Mouse (Mus musculus) hindbrain, embryonic 16.5 days (tissue): ENCODE measurements around the gene Ttc38. TPM values are rescaled to one million over a fixed set of nuclear protein-coding genes. Genes with fewer than 3 reads are reported as not detected.

Experiments
- ATAC-seq: fragments of 200-750 bp; cut with Nextera tagmentation; 2 replicates; pipeline ENCODE4 v1.8.0; 2017; ENCODE audit warnings: moderate TSS enrichment, moderate library complexity
- H3K27ac ChIP-seq: fragments of 300-500 bp; sonication (generic); 2 replicates; pipeline ENCODE4 v1.5.1; 2014; ENCODE audit warnings: low read depth, mild to moderate bottlenecking, control low read depth, low read length, moderate library complexity
- H3K27me3 ChIP-seq: fragments of 300-500 bp; sonication (generic); replicated peaks from 2 replicates; pipeline ENCODE4 v1.6.1; 2014; ENCODE audit warnings: low read length; ENCODE audit not compliant: control insufficient read depth, insufficient read depth
- H3K36me3 ChIP-seq: fragments of 300-500 bp; sonication (generic); 2 replicates; pipeline ENCODE4 v1.6.1; 2014; ENCODE audit warnings: mild to moderate bottlenecking, low read length, moderate library complexity, mixed read lengths; ENCODE audit not compliant: control insufficient read depth, insufficient read depth
- H3K4me1 ChIP-seq: fragments of 300-500 bp; sonication (generic); 2 replicates; pipeline ENCODE4 v1.6.1; 2014; ENCODE audit warnings: low read depth, low read length; ENCODE audit not compliant: control insufficient read depth, insufficient read depth
- H3K4me2 ChIP-seq: fragments of 300-500 bp; sonication (generic); 2 replicates; pipeline ENCODE4 v1.6.1; 2014; ENCODE audit warnings: mild to moderate bottlenecking, low read length, control low read depth, moderate library complexity
- H3K4me3 ChIP-seq: fragments of 300-500 bp; sonication (generic); 2 replicates; pipeline ENCODE4 v1.5.1; 2014; ENCODE audit warnings: mild to moderate bottlenecking, low read length, control low read depth, moderate library complexity
- H3K9ac ChIP-seq: fragments of 300-500 bp; sonication (generic); 2 replicates; pipeline ENCODE4 v1.6.1; 2014; ENCODE audit warnings: low read depth, mild to moderate bottlenecking, control low read depth, low read length, moderate library complexity
- H3K9me3 ChIP-seq: fragments of 300-500 bp; sonication (generic); 2 replicates; pipeline ENCODE4 v1.6.1; 2014; ENCODE audit warnings: mild to moderate bottlenecking, low read length, moderate library complexity; ENCODE audit not compliant: control insufficient read depth
- WGBS: fragments of 180-500 bp; shearing (Covaris S2); extraction: QIAGEN DNeasy Blood & Tissue Kit; methylation state at CpG from one replicate; pipeline ENCODE4 v1.1.7; 2014; 5-methylcytosine and 5-hydroxymethylcytosine counted together
- polyA plus RNA-seq: library from polyadenylated mRNA; unstranded; fragments of >200 nt; fragmentation: Nextera tagmentation; extraction: Ambion mirVana; gene quantifications from 2 replicates; pipeline ENCODE4 v1.2.1, GENCODE M21; 2015

Ttc38 gene
- polyA plus RNA-seq, 1 experiment from 2014 or later, result 3.2 TPM

DNA sequence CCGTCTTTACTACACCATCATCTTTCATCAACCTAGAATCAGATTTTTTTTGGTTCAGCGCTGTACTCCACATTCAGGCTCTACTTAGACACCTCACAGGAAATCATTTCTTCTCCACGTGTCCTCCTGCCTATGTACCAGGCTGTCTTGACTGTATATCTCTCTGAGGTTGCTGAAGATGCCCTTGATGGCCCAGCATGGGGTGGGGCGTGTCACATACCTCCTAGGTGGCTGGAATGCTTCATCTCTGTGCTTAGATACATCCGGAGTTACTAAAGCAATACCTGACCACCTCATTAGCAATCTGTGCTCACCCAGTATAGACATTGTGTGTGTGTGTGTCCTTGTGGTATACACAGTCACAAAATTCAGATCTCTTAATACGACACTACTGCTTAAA, 36.6 kb upstream of the Ttc38 start:
- no peak overlapping the region for H3K27ac ChIP-seq
- no peaks in the 10 kb centered on the region for H3K9me3 ChIP-seq
- ATAC-seq, result no peak
- no peak overlapping the region for H3K4me3 ChIP-seq
- H3K36me3 ChIP-seq, result no peaks in the 10 kb centered on the region
- H3K27me3 ChIP-seq, result no peaks in the 10 kb centered on the region; the same call in 1 of the 2 replicates
- H3K4me2 ChIP-seq, result no peak overlapping the region
- H3K4me1 ChIP-seq, result no peaks in the 10 kb centered on the region
- WGBS, result 86% methylated on average over 6 of the region's 6 CpGs
- H3K9ac ChIP-seq, result no peak overlapping the region

GRCm38 (mm10) chr15:85798676-85799075, 33.4 kb upstream of the Ttc38 start:
- Histone ChIP-seq H3K4me3 (no peak overlapping the region), H3K27ac (no peak overlapping the region), H3K9ac (no peak overlapping the region), H3K4me1 (no peaks in the 10 kb centered on the region), H3K27me3 (no peaks in the 10 kb centered on the region), H3K36me3 (no peaks in the 10 kb centered on the region), H3K9me3 (no peaks in the 10 kb centered on the region), H3K4me2 (no peak overlapping the region)
- 88% methylated on average over 8 of the region's 8 CpGs for WGBS
- no peak for ATAC-seq

DNA sequence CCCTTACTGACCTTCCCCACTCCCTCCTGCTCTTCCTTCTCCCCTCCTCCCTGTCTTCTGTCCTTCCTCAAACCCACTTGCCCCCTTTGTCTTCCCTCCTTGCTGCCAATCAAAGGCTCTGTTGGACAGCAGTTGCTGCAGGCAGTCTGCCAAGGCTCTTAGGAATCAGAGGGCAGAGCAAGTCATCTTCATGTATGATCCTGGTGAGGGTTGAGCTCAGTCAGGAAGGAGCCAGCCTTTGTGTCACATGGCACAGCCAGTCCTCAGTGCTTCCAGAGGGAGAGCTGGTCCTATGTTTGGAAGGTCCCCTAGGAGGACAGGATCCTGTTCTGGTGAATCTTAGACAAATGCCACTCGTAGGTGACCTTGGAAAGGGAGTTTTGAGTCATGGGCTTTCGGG, 29.2 kb upstream of the Ttc38 start:
- H3K9ac ChIP-seq, result no peak overlapping the region
- 86% methylated on average over 2 of the region's 2 CpGs for whole genome bisulfite sequencing
- no peak overlapping the region for H3K4me2 ChIP-seq
- ATAC-seq, result no peak
- H3K27ac ChIP-seq, result no peak overlapping the region
- H3K36me3 ChIP-seq, result no peaks in the 10 kb centered on the region
- no peaks in the 10 kb centered on the region for H3K9me3 ChIP-seq
- no peaks in the 10 kb centered on the region for H3K4me1 ChIP-seq
- no peaks in the 10 kb centered on the region for H3K27me3 ChIP-seq
- no peak overlapping the region for H3K4me3 ChIP-seq

- ATAC-seq, result no peak
- H3K27ac ChIP-seq, result no peak overlapping the region
- WGBS, result 87% methylated on average over 4 of the region's 4 CpGs
Measured at GRCm38 (mm10) chr15:85806886-85807285, 25.2 kb upstream of the Ttc38 start.

DNA sequence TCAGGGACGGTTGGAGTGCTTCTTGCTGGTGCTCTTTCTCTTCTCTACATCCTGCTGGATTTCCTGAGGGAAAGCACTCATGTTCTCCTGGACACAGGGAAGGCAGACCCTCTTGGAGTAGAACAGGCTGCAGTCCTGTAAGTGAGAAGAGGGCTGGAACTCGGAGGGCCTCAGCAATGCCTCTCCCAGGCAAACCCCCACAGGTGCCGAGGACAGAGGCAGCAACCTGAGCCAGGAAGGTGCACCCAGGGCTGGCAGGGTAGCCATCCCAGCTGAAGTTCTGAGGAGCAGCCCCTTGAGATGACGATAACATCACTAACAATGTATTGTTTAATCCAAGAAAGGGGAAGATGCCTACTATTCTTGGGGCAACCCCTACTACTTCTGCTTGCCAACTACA, 24.7 kb upstream of the Ttc38 start:
- H3K4me2 ChIP-seq, result no peak overlapping the region
- no peaks in the 10 kb centered on the region for H3K27me3 ChIP-seq
- no peak overlapping the region for H3K9ac ChIP-seq
- no peaks in the 10 kb centered on the region for H3K36me3 ChIP-seq
- no peak overlapping the region for H3K27ac ChIP-seq
- H3K9me3 ChIP-seq, result no peaks in the 10 kb centered on the region
- WGBS, result 81% methylated on average over 4 of the region's 4 CpGs
- H3K4me1 ChIP-seq, result peaks cover 11% of the 10 kb centered on the region
- ATAC-seq, result no peak
- no peak overlapping the region for H3K4me3 ChIP-seq

More at GRCm38 (mm10) chr15:85806886-85807285, 25.2 kb upstream of the Ttc38 start:
- Histone ChIP-seq H3K9ac (no peak overlapping the region), H3K4me2 (no peak overlapping the region), H3K36me3 (no peaks in the 10 kb centered on the region), H3K4me3 (no peak overlapping the region), H3K4me1 (peaks cover 9% of the 10 kb centered on the region), H3K9me3 (no peaks in the 10 kb centered on the region), H3K27me3 (no peaks in the 10 kb centered on the region)

DNA sequence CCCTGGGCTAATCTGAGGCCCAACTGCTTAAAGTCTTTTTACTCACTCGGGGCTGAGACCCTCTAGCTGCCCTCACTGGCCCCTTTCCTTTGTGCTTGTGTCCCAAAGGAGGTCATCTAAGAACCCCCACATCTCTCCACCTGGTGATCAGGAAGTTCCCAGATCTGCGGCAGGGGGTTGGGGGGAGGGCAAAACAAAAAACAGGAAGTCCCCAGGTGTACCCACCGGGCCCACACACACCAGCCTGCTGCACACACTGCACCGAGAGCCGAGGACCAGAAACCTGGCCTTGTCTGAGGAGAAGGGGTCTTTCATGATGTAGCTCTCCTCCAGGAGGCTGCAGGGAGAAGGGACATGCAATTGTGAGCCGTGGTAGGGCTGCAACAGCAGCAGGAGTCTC, 24.1 kb upstream of the Ttc38 start:
- H3K4me1 ChIP-seq, result peaks cover 12% of the 10 kb centered on the region
- no peak overlapping the region for H3K9ac ChIP-seq
- H3K9me3 ChIP-seq, result no peaks in the 10 kb centered on the region
- H3K36me3 ChIP-seq, result no peaks in the 10 kb centered on the region
- ATAC-seq, result no peak
- no peak overlapping the region for H3K4me2 ChIP-seq
- H3K27me3 ChIP-seq, result no peaks in the 10 kb centered on the region
- no peak overlapping the region for H3K27ac ChIP-seq
- WGBS, result 81% methylated on average over 6 of the region's 6 CpGs
- H3K4me3 ChIP-seq, result no peak overlapping the region

DNA sequence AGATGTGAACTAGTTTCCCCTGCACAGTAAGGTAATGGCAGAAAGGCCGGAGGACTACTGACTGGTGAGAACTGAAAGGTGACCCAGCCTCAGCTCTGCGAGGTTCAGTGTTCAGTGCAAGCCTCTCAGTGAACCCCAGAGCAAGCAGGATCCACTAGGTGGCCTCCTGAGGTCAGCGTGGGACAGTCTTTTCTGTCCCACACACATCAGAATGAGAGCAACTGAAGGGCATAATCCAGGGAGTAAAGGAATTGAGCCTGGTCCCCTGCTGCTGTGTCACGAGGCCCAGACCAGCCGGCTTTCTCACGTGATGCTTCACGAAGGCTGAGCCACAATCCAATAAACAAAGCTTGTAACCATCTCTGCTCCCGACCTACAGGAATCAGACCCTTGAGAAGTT, 23.7 kb upstream of the Ttc38 start:
- no peaks in the 10 kb centered on the region for H3K27me3 ChIP-seq
- no peak overlapping the region for H3K9ac ChIP-seq
- WGBS, result 59% methylated on average over 8 of the region's 8 CpGs
- no peaks in the 10 kb centered on the region for H3K9me3 ChIP-seq
- no peaks in the 10 kb centered on the region for H3K36me3 ChIP-seq
- no peak overlapping the region for H3K27ac ChIP-seq
- H3K4me3 ChIP-seq, result no peak overlapping the region
- no peak overlapping the region for H3K4me2 ChIP-seq
- ATAC-seq, result no peak
- H3K4me1 ChIP-seq, result peaks cover 12% of the 10 kb centered on the region

GRCm38 (mm10) chr15:85809091-85809490, 23.0 kb upstream of the Ttc38 start:
- no peaks in the 10 kb centered on the region for H3K36me3 ChIP-seq
- H3K4me3 ChIP-seq, result no peak overlapping the region
- H3K4me2 ChIP-seq, result no peak overlapping the region
- H3K4me1 ChIP-seq, result peaks cover 12% of the 10 kb centered on the region
- no peak overlapping the region for H3K9ac ChIP-seq
- WGBS, result 90% methylated on average over 12 of the region's 12 CpGs
- H3K27ac ChIP-seq, result no peak overlapping the region
- no peaks in the 10 kb centered on the region for H3K27me3 ChIP-seq
- no peak for ATAC-seq
- no peaks in the 10 kb centered on the region for H3K9me3 ChIP-seq

DNA sequence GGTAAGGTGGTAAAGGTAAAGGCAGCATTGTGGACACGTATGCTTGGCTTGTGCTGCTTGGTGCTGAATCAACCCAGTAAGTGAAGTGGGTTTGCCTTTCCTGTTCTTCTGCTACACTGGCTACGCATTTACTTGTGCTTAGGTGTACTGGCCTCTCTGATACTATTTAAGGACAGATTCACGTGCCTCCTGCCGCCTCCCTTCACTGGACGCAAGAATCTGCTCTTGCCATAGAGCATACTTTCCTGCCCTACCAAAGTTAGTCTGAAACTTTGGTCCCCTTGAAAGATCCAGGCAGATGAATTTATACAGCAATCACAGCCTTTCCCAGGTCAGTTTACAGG, 21.7 kb upstream of the Ttc38 start:
- Histone ChIP-seq H3K36me3 (no peaks in the 10 kb centered on the region), H3K4me1 (peaks cover 12% of the 10 kb centered on the region), H3K4me3 (peak overlapping the region; percentile 82), H3K4me2 (peak overlapping the region; percentile 72), H3K9me3 (no peaks in the 10 kb centered on the region), H3K9ac (peak overlapping the region; percentile 93), H3K27ac (no peak overlapping the region; the same call in 1 of the 2 replicates), H3K27me3 (no peaks in the 10 kb centered on the region)
- no peak for ATAC-seq
- WGBS, result 79% methylated on average over 5 of the region's 5 CpGs
